Mouse (Mus musculus) CH12.LX (cell line): ENCODE results near the gene Foxg1. TPM values are rescaled to one million over a fixed set of nuclear protein-coding genes. Genes with fewer than 3 reads are reported as not detected.

Experiments
- DNase-seq: peaks from one replicate; pipeline ENCODE4 v3.0.0-alpha.2; 2013; ENCODE audit errors: extremely low read depth
- H3K27ac ChIP-seq: 2 replicates; pipeline ENCODE4 v1.5.1; 2012; ENCODE audit warnings: low read depth, mild to moderate bottlenecking, control low read depth, moderate library complexity; ENCODE audit not compliant: insufficient read depth
- H3K27me3 ChIP-seq: replicated peaks from 2 replicates; pipeline ENCODE3; 2012; ENCODE audit warnings: inconsistent platforms
- H3K36me3 ChIP-seq, 2 experiments: replicated peaks in 1 of 2; 2 replicates each; pipeline versions ENCODE3 to v1.6.1; 2012; ENCODE audit warnings: inconsistent platforms in 1 of 2, low read length in 1 of 2, mild to moderate bottlenecking in 1 of 2, mixed read lengths in 1 of 2, moderate library complexity in 1 of 2; ENCODE audit not compliant: control insufficient read depth in 1 of 2, insufficient read depth in 1 of 2
- H3K4me1 ChIP-seq, 2 experiments: 2 replicates each; pipeline ENCODE4 v1.6.1; 2012; ENCODE audit warnings: inconsistent platforms in 1 of 2, moderate library complexity in 1 of 2; ENCODE audit not compliant: insufficient read depth in 2 of 2, control insufficient read depth in 1 of 2
- H3K4me2 ChIP-seq: 2 replicates; pipeline ENCODE4 v1.6.1; 2012; ENCODE audit warnings: low read depth, mild to moderate bottlenecking, control low read depth; ENCODE audit not compliant: poor library complexity, insufficient read depth, severe bottlenecking
- H3K4me3 ChIP-seq, 3 experiments: fragments of 150-350 bp in 1 of 3; sonication (generic) in 1 of 3; replicated peaks in 1 of 3; 2 replicates each; pipeline versions ENCODE3 to v1.5.1; 2011 to 2012; ENCODE audit warnings: low read depth in 2 of 3, low read length in 2 of 3, mild to moderate bottlenecking in 2 of 3, moderate library complexity in 2 of 3, control low read depth in 1 of 3, improper control_type of control experiment in 1 of 3, inconsistent platforms in 1 of 3, mixed read lengths in 1 of 3; ENCODE audit not compliant: poor library complexity in 1 of 3
- H3K79me2 ChIP-seq: replicated peaks from 2 replicates; pipeline ENCODE4 v1.6.1; 2012; ENCODE audit warnings: mild to moderate bottlenecking, moderate library complexity; ENCODE audit not compliant: control insufficient read depth, poor library complexity, insufficient read depth, severe bottlenecking; ENCODE audit errors: extremely low read depth
- H3K9ac ChIP-seq: 2 replicates; pipeline ENCODE4 v1.6.1; 2012; ENCODE audit warnings: low read depth, mild to moderate bottlenecking, control low read depth, moderate library complexity; ENCODE audit not compliant: insufficient read depth
- H3K9me3 ChIP-seq: replicated peaks from 2 replicates; pipeline ENCODE3; 2012; ENCODE audit warnings: low read length, inconsistent platforms, mixed read lengths
- BHLHE40 ChIP-seq: IDR thresholded peaks from 2 replicates; pipeline ENCODE4 v1.6.1; 2011; ENCODE audit warnings: mild to moderate bottlenecking, low read depth, low read length, improper control_type of control experiment
- CHD2 ChIP-seq: IDR thresholded peaks from 2 replicates; pipeline ENCODE4 v1.6.1; 2011; ENCODE audit warnings: low read length, improper control_type of control experiment
- ELF1 ChIP-seq: IDR thresholded peaks from 2 replicates; pipeline ENCODE4 v1.6.1; 2014; ENCODE audit warnings: low read depth, mild to moderate bottlenecking, inconsistent platforms, low read length, improper control_type of control experiment
- EP300 ChIP-seq: IDR thresholded peaks from 2 replicates; pipeline ENCODE4 v1.6.1; 2011; ENCODE audit warnings: low read length, improper control_type of control experiment
- HCFC1 ChIP-seq: IDR thresholded peaks from 2 replicates; pipeline ENCODE4 v1.6.1; 2012; ENCODE audit warnings: low read depth, mild to moderate bottlenecking, inconsistent platforms, low read length, improper control_type of control experiment
- MAX ChIP-seq: IDR thresholded peaks from 2 replicates; pipeline ENCODE4 v1.6.1; 2011; ENCODE audit warnings: low read length, improper control_type of control experiment
- MAZ ChIP-seq: IDR thresholded peaks from 2 replicates; pipeline ENCODE4 v1.6.1; 2012; ENCODE audit warnings: low read depth, mild to moderate bottlenecking, inconsistent platforms, low read length, improper control_type of control experiment, moderate library complexity
- MYC ChIP-seq: IDR thresholded peaks from 2 replicates; pipeline ENCODE4 v1.6.1; 2011; ENCODE audit warnings: low read depth, mild to moderate bottlenecking, improper control_type of control experiment, low read length
- PAX5 ChIP-seq: IDR thresholded peaks from 2 replicates; pipeline ENCODE4 v1.6.1; 2012; ENCODE audit warnings: low read length, inconsistent platforms, mixed read lengths
- POLR2A ChIP-seq: IDR thresholded peaks from 2 replicates; pipeline ENCODE4 v1.6.1; 2011; ENCODE audit warnings: low read depth, mild to moderate bottlenecking, improper control_type of control experiment, low read length
- RAD21 ChIP-seq: IDR thresholded peaks from 2 replicates; pipeline ENCODE4 v1.6.1; 2011; ENCODE audit warnings: low read depth, mild to moderate bottlenecking, low read length, improper control_type of control experiment, moderate library complexity
- RCOR1 ChIP-seq: conservative IDR thresholded peaks from 2 replicates; pipeline ENCODE4 v1.6.1; 2012; ENCODE audit warnings: low read depth, mild to moderate bottlenecking, inconsistent platforms, low read length, improper control_type of control experiment
- SIN3A ChIP-seq: IDR thresholded peaks from 2 replicates; pipeline ENCODE4 v1.6.1; 2012; ENCODE audit warnings: low read length, improper control_type of control experiment, inconsistent platforms
- TBP ChIP-seq: conservative IDR thresholded peaks from 2 replicates; pipeline ENCODE4 v1.6.1; 2011; ENCODE audit warnings: low read depth, low read length, improper control_type of control experiment
- UBTF ChIP-seq: IDR thresholded peaks from 2 replicates; pipeline ENCODE4 v1.6.1; 2012; ENCODE audit warnings: low read depth, mild to moderate bottlenecking, inconsistent platforms, low read length, improper control_type of control experiment, moderate library complexity
- ZNF384 ChIP-seq: IDR thresholded peaks from 2 replicates; pipeline ENCODE4 v1.6.1; 2012; ENCODE audit warnings: low read depth, low read length, improper control_type of control experiment, inconsistent platforms
- dilution Hi-C: fragments of 300-500 bp; cut with MboI; formaldehyde crosslinking; loops from 2 replicates; pipeline ENCODE4 v1.14.3; 2020; ENCODE audit warnings: low sequenced_read_pairs; ENCODE audit not compliant: extremely low pct_unique_long_range_greater_than_20kb, extremely low pct_ligation_motif_present
- in situ Hi-C: fragments of 300-500 bp; cut with MboI; formaldehyde crosslinking; loops from 3 replicates; pipeline ENCODE4 v1.14.3; 2019; ENCODE audit warnings: low sequenced_read_pairs, low pct_ligation_motif_present, low pct_unique_long_range_greater_than_20kb, mixed read lengths
- polyA plus RNA-seq: library from polyadenylated mRNA; unstranded; fragments of >175 nt; gene quantifications from 2 replicates; pipeline ENCODE4 v1.2.1, GENCODE M21; 2012; ENCODE audit warnings: low read depth; ENCODE audit not compliant: insufficient read length
- total RNA-seq, 2 experiments: library from RNA; depleted of rRNA; stranded (reverse); fragments of 300-350 nt in 1 of 2; fragments of >200 nt in 1 of 2; gene quantifications; 2 replicates each; pipeline ENCODE4 v1.2.3; 2012 to 2014

Foxg1 gene
- total and polyA plus RNA-seq, 3 experiments: not detected

DNA sequence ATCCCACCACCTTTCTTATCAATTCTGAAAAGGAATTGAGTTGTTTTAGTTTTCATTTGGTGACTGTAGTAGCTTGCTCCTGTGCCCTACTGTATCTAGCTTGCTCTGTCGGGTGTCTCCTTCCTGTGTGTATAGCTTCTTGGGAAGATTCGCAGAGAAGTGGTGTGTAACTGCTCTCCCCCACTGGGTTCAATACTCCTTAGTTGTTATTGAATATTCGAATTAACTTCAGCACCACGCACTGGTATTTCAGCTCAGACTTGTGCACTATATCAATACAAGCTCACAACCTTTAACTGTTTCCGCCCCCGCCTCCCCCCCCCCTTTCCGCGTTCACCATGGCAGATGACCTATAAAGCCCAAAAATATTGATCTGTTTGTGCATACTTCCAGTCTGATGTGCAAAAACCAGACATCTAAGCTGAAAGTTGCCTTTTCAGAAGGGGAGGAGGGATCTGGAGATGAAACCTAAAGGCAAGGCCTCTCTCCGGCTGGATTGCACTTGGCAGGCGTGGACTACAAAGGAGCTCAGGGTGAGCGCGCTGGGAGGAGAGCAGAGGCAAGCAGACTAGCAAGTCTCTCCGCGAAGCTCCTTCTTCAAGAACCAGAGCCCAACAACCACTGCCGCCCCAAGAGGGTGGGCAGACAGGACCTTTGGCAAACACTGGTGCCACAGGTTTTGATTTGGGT lies 5.0 kb upstream of the Foxg1 start:
- TF ChIP-seq MYC: no peak
- TF ChIP-seq MAZ: no peak
- no peak for TF ChIP-seq POLR2A
- no peak for TF ChIP-seq ZNF384
- no peak for TF ChIP-seq RAD21
- TF ChIP-seq BHLHE40: no peak
- TF ChIP-seq EP300: no peak
- TF ChIP-seq PAX5: no peak
- TF ChIP-seq CHD2: no peak
- TF ChIP-seq MAX: no peak
- no peak for TF ChIP-seq UBTF
- TF ChIP-seq ELF1: no peak
- TF ChIP-seq RCOR1: no peak
- no peak for TF ChIP-seq HCFC1
- no peak for TF ChIP-seq TBP
- Histone ChIP-seq H3K27ac (no peak overlapping the region), H3K4me3 (no peak overlapping the region), H3K4me1 (no peaks in the 10 kb centered on the region), H3K4me2 (no peak overlapping the region), H3K27me3 (no peaks in the 10 kb centered on the region), H3K36me3 (no peaks in the 10 kb centered on the region), H3K9ac (no peak overlapping the region), H3K9me3 (peaks cover 59% of the 10 kb centered on the region), H3K79me2 (no peaks in the 10 kb centered on the region)
- no peak for DNase-seq
- in situ Hi-C loops (no loop called here), dilution Hi-C loops (no loop called here)

DNA sequence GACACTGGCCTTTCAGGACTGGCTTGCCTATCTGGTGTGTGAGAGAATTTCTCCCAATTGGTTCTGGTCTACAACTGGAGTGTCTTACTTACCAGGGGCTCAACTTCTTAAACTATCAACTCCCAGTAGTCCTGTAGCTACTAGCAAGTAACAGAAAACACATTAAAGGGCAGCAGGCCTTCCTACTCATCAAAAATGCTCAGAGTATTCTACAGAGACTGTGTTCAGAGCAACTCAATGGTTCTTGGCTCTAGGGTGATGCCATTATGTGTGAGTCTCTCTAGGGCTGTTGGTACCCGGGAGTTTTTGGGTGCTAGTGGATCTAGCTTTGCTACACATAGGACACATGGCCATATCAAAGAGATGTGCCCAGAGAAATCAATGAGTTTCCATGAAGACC lies 3.5 kb upstream of the Foxg1 start:
- no peaks in the 10 kb centered on the region for H3K79me2 ChIP-seq
- no peak overlapping the region for H3K27ac ChIP-seq
- H3K4me2 ChIP-seq: no peak overlapping the region
- no peaks in the 10 kb centered on the region for H3K4me1 ChIP-seq
- no peak for DNase-seq
- H3K36me3 ChIP-seq: no peaks in the 10 kb centered on the region
- dilution Hi-C loops: no loop called here
- no peaks in the 10 kb centered on the region for H3K27me3 ChIP-seq
- H3K4me3 ChIP-seq: no peak overlapping the region
- TF ChIP-seq ZNF384 (no peak), SIN3A (no peak), POLR2A (no peak)
- TF ChIP-seq, all 38 proteins: peak for 0
- Histone ChIP-seq H3K9ac (no peak overlapping the region), H3K9me3 (peaks cover 62% of the 10 kb centered on the region)
- in situ Hi-C loops: no loop called here
